Mouse (Mus musculus): ENCODE data around the gene Ap3d1. TPM values are rescaled to one million over a fixed set of nuclear protein-coding genes. Genes with fewer than 3 reads are reported as not detected.

The Ap3d1 gene
- polyA plus RNA-seq, 1 experiment from 2014 or later, result 93.9 TPM

- Histone ChIP-seq H3K27me3 (replicated peaks) (no peaks in the 10 kb centered on the region), H3K4me3 (no peak overlapping the region), H3K4me1 (no peaks in the 10 kb centered on the region), H3K9me3 (no peaks in the 10 kb centered on the region), H3K9ac (no peak overlapping the region), H3K27ac (no peak overlapping the region), H3K4me2 (replicated peaks) (no peak overlapping the region), H3K36me3 (peaks cover 70% of the 10 kb centered on the region)
- ATAC-seq (ENCODE audit: low FRiP score, low read depth), result no peak
- 52% methylated on average over 5 of the region's 5 CpGs for WGBS
Measured at GRCm38 (mm10) chr10:80687850-80688249, 54.2 kb downstream of the Ap3d1 start.

DNA sequence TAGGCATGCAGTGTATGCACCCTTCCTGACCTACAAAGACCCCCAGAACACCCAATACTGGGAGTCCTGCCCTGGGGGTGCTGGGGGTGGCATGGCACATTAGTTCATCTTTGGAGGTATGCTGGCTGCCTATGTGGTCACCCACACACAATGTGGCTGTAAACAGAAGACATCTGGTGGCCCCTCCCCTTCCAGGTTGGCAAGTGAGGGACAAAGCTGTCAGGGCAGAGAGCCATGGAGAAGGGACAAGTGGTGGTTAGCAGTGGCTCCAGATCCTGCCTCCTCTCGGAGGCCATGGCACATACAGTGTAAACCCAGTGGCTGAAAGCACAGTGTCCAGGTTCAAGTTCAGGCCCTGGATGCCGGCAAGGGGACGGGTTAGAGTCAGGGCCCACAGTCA lies 55.4 kb downstream of the Ap3d1 start:
- WGBS, result 92% methylated on average over 3 of the region's 3 CpGs

GRCm38 (mm10) chr10:80684984-80685383 lies 57.1 kb downstream of the Ap3d1 start:
- Histone ChIP-seq H3K4me3 (no peak overlapping the region), H3K9me3 (no peaks in the 10 kb centered on the region), H3K36me3 (peaks cover 59% of the 10 kb centered on the region), H3K9ac (no peak overlapping the region), H3K4me1 (no peaks in the 10 kb centered on the region), H3K4me2 (replicated peaks) (no peak overlapping the region), H3K27ac (no peak overlapping the region), H3K27me3 (replicated peaks) (no peaks in the 10 kb centered on the region)
- 93% methylated on average over 4 of the region's 4 CpGs for whole genome bisulfite sequencing
- ATAC-seq (ENCODE audit: low FRiP score, low read depth), result no peak

More for the DNA sequence above, 55.4 kb downstream of the Ap3d1 start:
- Histone ChIP-seq H3K36me3 (peaks cover 71% of the 10 kb centered on the region), H3K4me2 (replicated peaks) (no peak overlapping the region), H3K9ac (no peak overlapping the region), H3K4me3 (no peak overlapping the region), H3K4me1 (no peaks in the 10 kb centered on the region), H3K9me3 (no peaks in the 10 kb centered on the region), H3K27me3 (replicated peaks) (no peaks in the 10 kb centered on the region), H3K27ac (no peak overlapping the region)
- no peak for ATAC-seq (ENCODE audit: low FRiP score, low read depth)

DNA sequence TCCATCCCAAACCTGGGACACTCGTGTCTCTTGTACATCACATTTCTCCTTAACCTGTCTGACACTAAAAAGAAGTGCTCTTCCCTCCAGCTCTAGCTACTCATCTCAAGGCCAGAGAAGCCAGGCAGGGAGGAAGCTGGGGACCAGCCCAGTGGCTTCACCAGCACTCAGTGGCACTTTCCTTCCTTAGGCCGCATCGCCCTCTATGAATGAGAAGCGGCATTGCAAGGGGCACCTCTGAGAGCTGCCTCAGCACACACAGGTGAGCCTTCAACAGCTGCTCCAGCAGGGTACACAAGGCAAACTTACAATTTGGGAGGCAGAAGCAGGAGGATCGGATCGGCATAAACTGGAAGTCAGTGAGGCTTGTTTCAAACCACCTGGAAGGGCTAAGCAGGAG lies 57.9 kb downstream of the Ap3d1 start:
- H3K4me3 ChIP-seq, result no peak overlapping the region
- H3K9ac ChIP-seq, result no peak overlapping the region
- H3K9me3 ChIP-seq, result no peaks in the 10 kb centered on the region
- H3K4me2 ChIP-seq (replicated peaks), result no peak overlapping the region
- no peaks in the 10 kb centered on the region for H3K27me3 ChIP-seq (replicated peaks)
- no peak overlapping the region for H3K27ac ChIP-seq
- WGBS, result 57% methylated on average over 6 of the region's 6 CpGs
- H3K36me3 ChIP-seq, result peaks cover 51% of the 10 kb centered on the region
- peaks cover 4% of the 10 kb centered on the region; the same call in 1 of the 2 replicates for H3K4me1 ChIP-seq
- no peak for ATAC-seq (ENCODE audit: low FRiP score, low read depth)

GRCm38 (mm10) chr10:80683647-80684046 lies 58.4 kb downstream of the Ap3d1 start:
- Histone ChIP-seq H3K27me3 (replicated peaks) (no peaks in the 10 kb centered on the region), H3K4me1 (peaks cover 9% of the 10 kb centered on the region; the same call in 1 of the 2 replicates), H3K9ac (no peak overlapping the region), H3K36me3 (peaks cover 47% of the 10 kb centered on the region), H3K4me2 (replicated peaks) (no peak overlapping the region), H3K27ac (no peak overlapping the region), H3K4me3 (no peak overlapping the region), H3K9me3 (no peaks in the 10 kb centered on the region)
- ATAC-seq (ENCODE audit: low FRiP score, low read depth), result no peak
- WGBS, result 95% methylated on average over 1 of the region's 1 CpGs

DNA sequence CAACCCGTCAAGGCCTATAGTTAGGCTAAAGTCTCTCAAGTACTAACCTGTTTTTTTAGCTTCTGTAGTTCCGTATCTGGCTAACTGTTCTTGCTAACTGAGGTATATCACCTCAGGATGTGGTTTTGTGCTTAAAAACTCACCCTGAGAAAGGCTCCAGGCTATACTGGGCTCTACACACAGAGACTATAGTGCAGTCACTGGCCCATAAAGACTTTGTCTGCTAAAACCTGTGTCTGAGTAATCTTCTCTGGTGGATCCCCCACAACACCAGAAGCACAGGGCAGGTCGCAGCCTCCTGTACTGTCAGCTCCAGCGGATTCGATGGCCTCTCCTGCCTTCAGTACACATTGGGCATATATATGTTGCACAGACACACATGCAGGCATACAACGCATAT lies 60.1 kb downstream of the Ap3d1 start:
- Histone ChIP-seq H3K36me3 (peaks cover 38% of the 10 kb centered on the region), H3K27ac (no peak overlapping the region), H3K4me1 (peaks cover 26% of the 10 kb centered on the region), H3K27me3 (replicated peaks) (no peaks in the 10 kb centered on the region), H3K4me3 (no peak overlapping the region), H3K9ac (no peak overlapping the region), H3K4me2 (replicated peaks) (no peak overlapping the region), H3K9me3 (no peaks in the 10 kb centered on the region)
- WGBS, result 93% methylated on average over 6 of the region's 6 CpGs
- no peak for ATAC-seq (ENCODE audit: low FRiP score, low read depth)

GRCm38 (mm10) chr10:80680260-80680696 lies 61.8 kb downstream of the Ap3d1 start:
- H3K4me1 ChIP-seq, result peaks cover 29% of the 10 kb centered on the region
- H3K27me3 ChIP-seq (replicated peaks), result no peaks in the 10 kb centered on the region
- H3K9me3 ChIP-seq, result no peaks in the 10 kb centered on the region
- H3K27ac ChIP-seq, result no peak overlapping the region
- no peak overlapping the region for H3K4me2 ChIP-seq (replicated peaks)
- peaks cover 21% of the 10 kb centered on the region; the same call in 1 of the 2 replicates for H3K36me3 ChIP-seq
- WGBS, result 78% methylated on average over 2 of the region's 2 CpGs
- no peak for ATAC-seq (ENCODE audit: low FRiP score, low read depth)
- H3K9ac ChIP-seq, result no peak overlapping the region
- H3K4me3 ChIP-seq, result no peak overlapping the region

DNA sequence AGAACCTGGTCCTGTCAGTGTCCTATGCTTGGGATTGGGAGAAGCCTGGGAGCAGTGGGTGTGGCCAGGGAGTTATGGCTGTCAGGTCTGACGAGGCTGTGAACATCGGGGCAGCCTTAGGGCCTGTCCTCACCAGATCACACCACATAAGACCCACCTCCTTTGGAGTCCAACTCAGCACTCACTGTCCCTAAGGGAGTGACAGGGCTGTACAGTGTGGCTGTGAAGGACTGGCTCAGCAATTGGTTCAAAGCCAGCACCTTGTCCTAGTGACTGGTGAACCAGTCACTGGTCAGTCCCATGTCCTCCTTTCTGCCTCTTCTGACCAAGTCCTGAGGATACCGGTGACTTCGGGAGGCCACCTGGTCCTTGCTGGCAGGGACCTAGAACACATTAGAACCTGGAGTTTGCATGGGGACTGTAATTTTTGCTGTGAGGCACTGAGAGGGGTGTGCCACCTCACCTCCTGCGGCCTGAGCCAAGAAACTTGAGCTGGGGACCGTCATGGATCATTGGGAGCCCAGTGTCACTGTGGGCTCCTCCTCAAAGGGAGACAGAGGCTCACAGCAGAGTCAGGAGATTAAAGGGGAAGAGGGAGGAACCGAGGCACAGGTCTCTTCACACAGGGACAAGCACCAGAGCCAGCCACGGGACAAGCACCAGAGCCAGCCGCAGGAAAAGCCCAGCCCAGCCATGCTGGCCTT lies 62.4 kb downstream of the Ap3d1 start:
- Histone ChIP-seq H3K4me1 (peaks cover 35% of the 10 kb centered on the region), H3K4me2 (replicated peaks) (no peak overlapping the region), H3K36me3 (peaks cover 15% of the 10 kb centered on the region; the same call in 1 of the 2 replicates), H3K27ac (no peak overlapping the region), H3K9ac (no peak overlapping the region), H3K9me3 (no peaks in the 10 kb centered on the region), H3K4me3 (no peak overlapping the region), H3K27me3 (replicated peaks) (no peaks in the 10 kb centered on the region)
- no peak for ATAC-seq (ENCODE audit: low FRiP score, low read depth)
- 56% methylated on average over 9 of the region's 9 CpGs for WGBS

DNA sequence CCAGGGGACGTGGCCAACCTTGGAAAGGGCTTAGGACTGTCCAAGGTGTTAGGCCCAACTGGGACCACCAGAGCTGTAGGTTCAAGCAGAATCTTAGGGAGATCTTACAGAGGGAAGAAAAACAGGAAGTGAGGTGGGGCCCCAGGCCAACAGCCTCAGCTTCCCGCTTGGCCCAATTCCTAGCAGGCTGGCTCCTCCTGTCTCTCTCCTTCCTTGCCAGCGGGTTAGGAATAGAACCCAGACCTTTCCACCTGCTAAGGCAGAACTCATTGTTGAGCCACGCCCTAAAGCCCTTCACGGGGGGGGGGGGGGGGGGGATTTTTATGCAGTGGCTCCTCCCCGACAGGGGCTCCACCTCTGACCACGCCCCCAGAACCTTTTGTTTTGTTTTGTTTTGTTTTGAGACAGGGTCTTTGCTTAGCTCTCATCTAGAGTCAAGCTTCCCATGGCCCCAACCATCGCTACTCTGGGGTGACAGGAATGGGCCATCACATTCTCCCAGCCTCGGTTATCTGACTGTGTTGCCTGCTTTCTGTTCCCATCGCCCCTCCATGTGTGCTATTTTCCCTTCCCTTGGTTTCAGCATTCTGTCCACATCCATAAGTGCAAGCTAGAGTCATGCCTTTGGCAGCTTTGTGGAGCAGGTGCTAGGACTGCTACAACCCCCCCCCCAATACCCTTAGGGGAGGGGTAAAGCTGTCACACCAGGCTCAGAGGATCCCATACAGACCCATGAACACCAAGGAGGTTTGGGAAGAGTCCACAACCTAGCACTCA lies 63.3 kb downstream of the Ap3d1 start:
- peak overlapping the region; percentile 89 for H3K4me2 ChIP-seq (replicated peaks)
- H3K9ac ChIP-seq, result no peak overlapping the region
- no peaks in the 10 kb centered on the region for H3K27me3 ChIP-seq (replicated peaks)
- H3K36me3 ChIP-seq, result peaks cover 14% of the 10 kb centered on the region; the same call in 1 of the 2 replicates
- H3K4me1 ChIP-seq, result peaks cover 44% of the 10 kb centered on the region
- 58% methylated on average over 10 of the region's 10 CpGs for WGBS
- ATAC-seq (ENCODE audit: low FRiP score, low read depth), result no peak
- H3K27ac ChIP-seq, result peak overlapping the region; percentile 39
- no peak overlapping the region for H3K4me3 ChIP-seq
- H3K9me3 ChIP-seq, result no peaks in the 10 kb centered on the region

- Histone ChIP-seq H3K27me3 (replicated peaks) (no peaks in the 10 kb centered on the region), H3K27ac (peak within 1 kb of the TSS; percentile 93), H3K36me3 (peaks cover 14% of the 10 kb centered on the region; the same call in 1 of the 2 replicates), H3K9ac (peak within 1 kb of the TSS; percentile 68), H3K9me3 (no peaks in the 10 kb centered on the region), H3K4me2 (replicated peaks) (peak within 1 kb of the TSS; percentile 89), H3K4me1 (peaks cover 52% of the 10 kb centered on the region), H3K4me3 (peak within 1 kb of the TSS; percentile 68)
- WGBS, result 33% methylated on average over 8 of the region's 8 CpGs
- no peak for ATAC-seq (ENCODE audit: low FRiP score, low read depth)
Measured at GRCm38 (mm10) chr10:80677942-80678436, 64.1 kb downstream of the Ap3d1 start, which contains the start of gene Mknk2. Gene Mknk2, minus strand, starts transcription at chr10:80678112.

- peak overlapping the region; percentile 89 for H3K4me2 ChIP-seq (replicated peaks)
- peak overlapping the region; percentile 93 for H3K27ac ChIP-seq
- no peaks in the 10 kb centered on the region for H3K9me3 ChIP-seq
- ATAC-seq (ENCODE audit: low FRiP score, low read depth), result peak; percentile 4; the same call in 1 of the 2 replicates
- H3K4me3 ChIP-seq, result peak overlapping the region; percentile 68
- H3K27me3 ChIP-seq (replicated peaks), result no peaks in the 10 kb centered on the region
- H3K36me3 ChIP-seq, result peaks cover 14% of the 10 kb centered on the region; the same call in 1 of the 2 replicates
- 45% methylated on average over 9 of the region's 9 CpGs for WGBS
- peak overlapping the region; percentile 68 for H3K9ac ChIP-seq
- H3K4me1 ChIP-seq, result peaks cover 59% of the 10 kb centered on the region
Measured at GRCm38 (mm10) chr10:80677128-80677875, 64.8 kb downstream of the Ap3d1 start.
